Mouse (Mus musculus): ENCODE measurements around the gene Pmepa1. TPM values are rescaled to one million over a fixed set of nuclear protein-coding genes. Genes with fewer than 3 reads are reported as not detected.
A peak's percentile ranks its signal among the peaks of the same experiment; 100 is the strongest.

Pmepa1 gene
- total RNA-seq, 4 experiments from 2014 or later = 29.4 to 57.0 (median 38.3) TPM

DNA sequence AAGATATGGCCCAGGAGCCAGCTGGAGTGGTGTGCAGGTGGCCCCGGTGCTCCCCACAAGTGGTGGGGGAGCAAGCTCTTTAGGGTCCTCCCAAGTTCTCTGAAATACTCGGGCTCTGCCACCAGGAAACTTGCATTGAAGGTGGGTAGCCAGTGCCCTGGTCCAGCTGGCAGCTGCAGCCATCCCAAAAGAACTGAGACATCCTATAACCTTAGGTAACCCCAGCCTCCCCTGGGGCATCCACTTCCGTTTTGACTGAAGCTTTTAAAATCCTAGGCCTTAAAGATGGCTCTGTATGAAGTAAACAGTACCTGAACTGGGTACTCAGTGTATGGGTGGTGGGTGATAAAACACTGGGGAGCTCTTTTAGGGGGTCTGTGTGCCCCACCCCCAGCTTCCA is 52.8 kb downstream of the Pmepa1 start:
- no peak for DNase-seq

DNA sequence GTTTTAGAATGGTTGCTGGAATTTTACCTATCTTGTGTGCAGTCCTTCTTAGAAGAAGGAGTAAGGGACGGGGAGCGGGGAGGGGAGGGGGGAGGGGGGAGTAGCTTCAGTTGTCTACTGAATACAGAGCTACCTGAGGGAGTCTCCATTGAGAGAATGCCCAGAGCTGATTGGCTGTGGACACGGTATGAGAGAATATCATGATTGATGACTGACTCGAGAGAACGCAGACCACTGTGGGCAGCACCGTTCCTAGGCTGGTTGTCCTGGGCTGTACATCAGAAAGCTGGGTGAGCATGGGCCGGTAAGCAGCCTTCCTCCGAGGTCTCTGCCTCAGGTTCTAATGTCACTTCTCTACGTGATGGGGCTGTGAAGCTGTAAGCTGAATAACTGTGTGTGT is 55.6 kb downstream of the Pmepa1 start:
- DNase-seq = no peak

DNA sequence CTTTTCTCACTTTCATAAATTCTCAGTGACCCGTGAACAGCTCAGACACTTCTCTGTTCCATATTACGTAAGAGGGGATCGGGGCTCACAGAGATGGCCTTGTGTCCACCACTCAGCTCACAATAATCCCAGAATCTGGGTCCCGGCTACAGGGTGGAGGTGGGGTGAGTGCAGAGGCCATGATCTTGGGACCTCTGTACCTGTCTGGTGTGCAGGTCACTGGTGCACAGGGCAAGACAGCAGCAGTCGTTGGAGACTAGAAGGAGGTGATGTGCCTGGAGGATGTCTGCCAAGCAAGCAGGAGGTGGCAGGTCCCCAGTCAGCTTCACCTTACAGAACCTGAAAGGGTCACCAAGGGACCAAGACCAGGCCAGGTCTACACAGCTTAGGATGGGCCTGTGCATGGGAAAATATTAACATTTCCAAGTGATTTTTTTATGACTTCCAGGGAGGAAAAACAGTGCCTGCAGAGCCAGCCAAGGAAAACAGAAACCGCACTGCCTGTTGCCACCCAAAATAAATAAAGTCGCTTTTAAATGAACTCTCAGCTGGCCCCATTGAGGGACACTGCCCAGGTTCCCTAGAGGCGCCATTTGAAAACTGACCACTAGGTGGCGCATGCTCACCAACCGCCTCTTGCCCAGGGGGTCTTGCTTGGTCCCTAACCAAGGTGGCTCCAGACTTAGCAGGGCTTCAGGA is 56.9 kb downstream of the Pmepa1 start:
- no peak for DNase-seq

GRCm38 (mm10) chr2:173218416-173219141 is 57.8 kb downstream of the Pmepa1 start, which contains the start of gene Zbp1:
Gene Zbp1, minus strand, starts transcription at chr2:173218923.
- DNase-seq = no peak

- no peak for DNase-seq
Measured at GRCm38 (mm10) chr2:173217763-173218258, 58.5 kb downstream of the Pmepa1 start.

DNA sequence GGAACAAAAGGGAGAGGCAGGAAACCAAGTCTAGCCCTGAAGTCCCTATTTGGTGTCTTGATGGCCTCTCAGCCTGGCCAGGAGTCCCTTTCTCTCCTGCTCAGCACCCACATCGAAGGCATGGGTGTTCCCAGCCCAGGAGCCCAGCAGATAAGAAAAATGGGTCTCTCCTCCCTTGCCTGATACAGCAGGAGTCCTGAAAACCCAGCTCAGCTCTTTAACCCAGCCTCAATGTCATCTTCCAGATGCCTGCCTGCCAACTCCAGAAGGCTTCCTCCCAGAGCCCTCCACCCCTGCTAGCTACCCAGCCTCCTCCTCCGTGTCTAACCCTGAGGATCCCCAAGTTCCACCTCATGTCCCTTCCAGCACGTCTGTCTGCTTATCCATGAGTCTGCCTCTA is 59.1 kb downstream of the Pmepa1 start:
- DNase-seq = no peak

- no peak for DNase-seq
Measured at GRCm38 (mm10) chr2:173216840-173217239, 59.5 kb downstream of the Pmepa1 start.

DNA sequence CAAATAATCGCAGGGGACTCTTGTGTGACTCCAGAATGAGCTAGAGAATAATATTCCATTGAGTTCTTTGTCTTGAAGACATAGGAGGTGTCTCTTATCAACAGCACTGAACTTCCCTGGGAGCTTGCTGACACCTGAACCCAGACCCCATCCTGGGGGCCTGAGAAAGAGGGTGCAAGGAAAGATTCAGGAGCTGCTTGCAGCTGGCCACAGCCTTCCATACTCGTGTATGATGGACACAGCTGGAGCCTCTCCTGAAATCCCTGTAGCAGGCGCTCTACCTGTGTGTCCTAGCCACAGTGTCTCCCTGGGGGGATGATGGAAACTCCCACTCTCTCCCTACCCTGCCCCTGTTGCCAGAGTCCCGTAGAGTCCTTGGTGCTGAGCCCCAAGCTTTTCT is 64.1 kb downstream of the Pmepa1 start:
- no peak for DNase-seq

DNA sequence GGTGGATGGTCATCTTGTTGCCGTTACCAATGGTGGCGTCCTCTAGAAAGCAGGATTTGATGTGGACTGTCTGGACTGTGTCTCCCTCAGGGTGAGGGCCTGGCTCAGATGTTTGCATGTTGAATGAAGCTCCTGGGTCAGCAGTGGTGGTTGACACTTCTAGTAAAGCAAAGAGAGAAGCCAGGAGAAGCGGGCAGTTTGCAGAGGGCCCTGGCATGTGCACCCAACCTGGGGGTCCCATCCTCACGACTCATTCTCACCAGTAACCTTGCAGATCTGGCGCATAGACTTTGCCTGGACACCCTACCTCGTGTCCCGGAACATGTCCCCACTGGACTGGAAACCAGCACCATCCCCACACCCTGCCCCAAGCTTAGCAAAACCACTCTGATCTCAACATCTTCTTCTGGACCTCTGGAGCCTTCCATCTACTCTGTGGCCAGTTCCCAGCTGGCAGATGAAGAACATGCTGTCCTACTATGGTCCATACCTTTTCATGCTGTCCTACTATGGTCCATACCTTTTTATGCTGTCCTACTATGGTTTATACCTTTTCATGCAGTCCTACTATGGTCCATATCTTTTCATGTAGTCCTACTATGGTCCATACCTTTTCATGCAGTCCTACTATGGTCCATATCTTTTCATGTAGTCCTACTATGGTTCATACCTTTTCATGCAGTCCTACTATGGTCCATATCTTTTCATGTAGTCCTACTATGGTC is 67.1 kb downstream of the Pmepa1 start:
- DNase-seq = no peak

DNA sequence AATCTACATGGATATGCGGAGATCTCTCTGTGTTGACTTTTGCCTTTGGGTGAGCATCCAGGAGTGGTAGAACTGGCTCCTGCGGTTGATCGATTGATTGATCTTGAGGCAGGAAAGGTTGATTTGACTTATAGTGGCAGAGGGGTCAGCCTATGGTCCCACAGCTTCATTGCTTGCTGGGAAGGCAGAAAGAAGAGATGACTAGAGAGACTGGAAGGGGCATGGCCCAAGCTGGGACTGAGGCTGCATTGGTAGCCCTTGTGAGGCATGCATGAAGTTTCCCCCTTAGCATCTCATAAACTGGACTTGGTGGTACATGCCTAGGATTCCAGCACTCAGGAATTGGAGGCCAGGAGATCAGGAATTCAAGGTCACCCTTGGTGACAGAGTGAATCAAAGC is 69.3 kb downstream of the Pmepa1 start:
- DNase-seq = no peak

DNA sequence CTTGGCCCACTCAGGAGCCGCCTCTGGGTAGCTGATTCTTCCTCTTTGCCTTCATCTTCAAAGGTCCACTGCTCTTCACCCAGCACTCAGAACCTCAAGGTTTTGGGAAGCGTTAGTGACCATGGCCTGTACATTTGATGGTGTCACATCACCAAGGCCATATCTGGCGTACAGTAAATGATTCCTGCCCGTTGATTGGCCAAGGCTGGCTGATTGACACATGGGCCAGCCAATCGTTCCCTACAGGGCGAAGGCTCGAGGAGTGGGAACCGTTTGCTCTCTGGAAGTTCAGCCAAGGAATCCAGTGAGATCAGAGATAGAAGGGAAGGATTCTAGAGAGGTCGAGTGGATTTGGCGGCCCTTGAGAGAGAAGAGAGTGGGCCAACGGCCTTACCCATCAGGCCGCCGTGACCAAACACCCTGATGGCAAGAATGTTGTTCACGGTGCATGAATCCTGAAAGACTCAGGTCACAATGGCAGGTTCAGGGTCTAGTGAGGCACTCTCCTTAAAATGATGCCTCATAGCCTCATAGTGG is 70.7 kb downstream of the Pmepa1 start:
- DNase-seq = no peak

DNA sequence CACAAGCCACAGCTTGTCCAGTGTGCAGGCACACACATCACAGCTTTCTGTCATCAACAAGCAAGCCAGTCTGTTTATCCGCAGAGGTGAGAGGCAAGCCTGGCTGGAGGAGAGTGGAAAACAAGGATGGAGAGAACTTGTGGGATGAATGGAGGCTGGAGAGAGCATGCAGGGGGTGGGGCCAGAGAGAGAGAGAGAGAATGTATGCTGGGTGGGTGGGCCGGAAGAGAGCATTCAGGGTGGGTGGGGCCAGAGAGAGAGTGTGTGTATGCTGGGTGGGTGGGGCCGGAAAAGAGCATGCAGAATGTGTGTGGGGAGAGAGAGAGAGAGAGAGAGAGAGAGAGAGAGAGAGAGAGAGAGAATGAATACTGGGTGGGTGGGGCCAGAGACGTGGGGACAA is 71.7 kb downstream of the Pmepa1 start:
- DNase-seq = no peak

DNA sequence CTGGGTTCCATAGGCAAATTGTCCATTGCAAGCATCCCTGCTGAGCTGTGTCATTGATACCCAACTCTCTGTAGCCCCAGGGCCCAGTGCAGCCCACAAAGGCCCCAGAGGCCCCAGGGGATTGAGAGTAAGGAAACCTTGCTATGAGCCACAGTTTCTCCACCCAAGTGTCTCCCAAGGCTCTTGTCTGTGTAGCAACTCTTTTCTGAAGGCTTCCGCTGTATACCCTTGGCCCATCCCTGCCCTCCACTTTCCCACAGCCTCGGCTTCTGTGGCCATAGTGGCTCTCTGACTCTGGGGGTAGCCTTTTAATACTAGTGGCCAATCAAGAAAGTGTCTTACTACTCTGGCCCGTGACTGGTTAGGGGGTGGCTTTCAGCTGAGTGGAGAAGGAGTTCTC is 72.6 kb downstream of the Pmepa1 start:
- DNase-seq = no peak

GRCm38 (mm10) chr2:173202924-173203689 is 73.2 kb downstream of the Pmepa1 start:
- DNase-seq = no peak

GRCm38 (mm10) chr2:173194796-173195195 is 81.5 kb downstream of the Pmepa1 start:
- DNase-seq = no peak

- no peak for DNase-seq
Measured at GRCm38 (mm10) chr2:173187182-173187855, 89.0 kb downstream of the Pmepa1 start.

GRCm38 (mm10) chr2:173186047-173186943 is 90.0 kb downstream of the Pmepa1 start:
- peak; percentile 59 for DNase-seq

DNA sequence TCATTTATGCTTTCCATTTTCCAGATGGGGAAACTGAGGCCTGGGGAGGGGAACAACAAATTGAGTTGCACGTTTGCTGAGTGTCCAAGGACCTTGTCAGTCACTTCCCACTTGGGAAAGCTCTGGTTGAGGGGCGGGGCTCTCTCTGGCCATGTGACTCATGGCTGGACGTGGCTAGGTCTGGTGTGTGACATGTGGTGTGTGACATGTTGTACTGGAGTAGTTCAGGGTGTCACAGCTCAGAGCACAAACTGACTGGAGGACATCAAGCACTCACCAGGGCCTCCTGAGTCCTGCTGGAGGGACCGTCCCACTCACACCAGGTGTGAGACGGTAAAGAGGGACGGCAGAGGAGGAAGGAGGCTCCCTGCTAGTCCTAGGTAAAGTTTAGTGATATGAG is 91.1 kb downstream of the Pmepa1 start:
- no peak for DNase-seq

GRCm38 (mm10) chr2:173184475-173185080 is 91.8 kb downstream of the Pmepa1 start:
- no peak for DNase-seq

DNA sequence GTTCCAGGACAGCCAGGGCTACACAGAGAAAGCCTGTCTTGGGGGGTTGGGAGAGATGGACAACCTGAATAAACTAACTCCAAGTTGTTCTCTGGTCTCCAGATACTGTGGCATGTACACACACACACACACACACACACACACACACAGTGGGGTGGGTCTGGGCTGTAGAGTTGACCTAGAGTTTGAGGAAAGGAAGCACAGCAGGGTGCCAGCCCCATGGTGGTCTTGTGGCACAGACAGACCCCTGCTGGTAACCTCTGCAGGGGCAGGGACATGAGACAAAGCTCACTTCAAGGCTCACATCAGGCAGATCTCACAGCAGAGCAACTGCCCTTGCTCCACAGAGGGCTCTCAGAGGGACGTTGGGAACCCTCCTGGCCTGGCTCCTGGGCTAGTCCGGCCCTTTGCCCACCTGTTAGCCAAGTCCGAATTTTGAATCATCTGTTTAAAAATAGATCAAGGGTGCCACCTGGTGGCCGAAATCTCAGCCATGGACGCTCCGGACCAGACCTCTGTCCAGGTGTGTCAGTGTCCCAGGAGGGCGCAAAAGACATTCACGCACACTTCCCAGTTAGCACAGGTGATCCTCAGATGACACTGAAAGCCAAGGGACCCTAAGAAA is 92.4 kb downstream of the Pmepa1 start:
- no peak for DNase-seq
